Mouse (Mus musculus) limb, embryonic 14.5 days (tissue): Measurements from ENCODE around the gene Man2a2. TPM values are rescaled to one million over a fixed set of nuclear protein-coding genes. Genes with fewer than 3 reads are reported as not detected.

Source experiments
- ATAC-seq: fragments of 200-750 bp; cut with Nextera tagmentation; 2 replicates; pipeline ENCODE4 v1.8.0; 2017; ENCODE audit warnings: low read depth, moderate number of reproducible peaks, moderate TSS enrichment; ENCODE audit not compliant: low FRiP score
- DNase-seq: peaks from one replicate; pipeline ENCODE4 v3.0.0-alpha.2; 2015; ENCODE audit warnings: low spot score
- H3K27ac ChIP-seq: fragments of 300-500 bp; sonication (generic); replicated peaks from 2 replicates; pipeline ENCODE4 v1.5.1; 2014; ENCODE audit warnings: low read depth, mild to moderate bottlenecking, low read length, moderate library complexity, mixed read lengths
- H3K27me3 ChIP-seq: fragments of 300-500 bp; sonication (generic); 2 replicates; pipeline ENCODE4 v1.6.1; 2014; ENCODE audit warnings: low read length, mixed read lengths; ENCODE audit not compliant: control insufficient read depth, insufficient read depth
- H3K36me3 ChIP-seq: fragments of 300-500 bp; sonication (generic); 2 replicates; pipeline ENCODE4 v1.6.1; 2014; ENCODE audit warnings: mild to moderate bottlenecking, low read length, moderate library complexity, mixed read lengths; ENCODE audit not compliant: control insufficient read depth, insufficient read depth
- H3K4me1 ChIP-seq: fragments of 300-500 bp; sonication (generic); 2 replicates; pipeline ENCODE4 v1.6.1; 2014; ENCODE audit warnings: antibody characterized with exemption, low read length, mixed read lengths; ENCODE audit not compliant: control insufficient read depth, insufficient read depth
- H3K4me2 ChIP-seq: fragments of 300-500 bp; sonication (generic); replicated peaks from 2 replicates; pipeline ENCODE4 v1.6.1; 2014; ENCODE audit warnings: low read depth, mild to moderate bottlenecking, low read length, moderate library complexity; ENCODE audit not compliant: severe bottlenecking
- H3K4me3 ChIP-seq: fragments of 300-500 bp; sonication (generic); replicated peaks from 2 replicates; pipeline ENCODE4 v1.5.1; 2014; ENCODE audit warnings: low read length
- H3K9ac ChIP-seq: fragments of 300-500 bp; sonication (generic); 2 replicates; pipeline ENCODE4 v1.6.1; 2014; ENCODE audit warnings: mild to moderate bottlenecking, low read depth, low read length, moderate library complexity; ENCODE audit not compliant: severe bottlenecking
- H3K9me3 ChIP-seq: fragments of 300-500 bp; sonication (generic); 2 replicates; pipeline ENCODE4 v1.6.1; 2016; ENCODE audit warnings: low read length; ENCODE audit not compliant: control insufficient read depth
- POLR2A ChIP-seq: fragments of 200-500 bp; IDR thresholded peaks from 2 replicates; pipeline ENCODE4 v1.8.0; 2012; ENCODE audit warnings: inconsistent platforms, mild to moderate bottlenecking, moderate library complexity, borderline replicate concordance; ENCODE audit not compliant: insufficient read depth, insufficient read length; ENCODE audit errors: extremely low read depth
- WGBS: fragments of 180-500 bp; shearing (Covaris S2); extraction: QIAGEN DNeasy Blood & Tissue Kit; methylation state at CpG from one replicate; pipeline ENCODE4 v1.1.7; 2014; 5-methylcytosine and 5-hydroxymethylcytosine counted together
- polyA plus RNA-seq, 2 experiments: library from polyadenylated mRNA; depleted of rRNA in 1 of 2; stranded (reverse) in 1 of 2; unstranded in 1 of 2; fragments of >200 nt; fragmentation: Nextera tagmentation in 1 of 2; extraction: Ambion mirVana in 1 of 2; gene quantifications; 2 replicates each; pipeline versions ENCODE4 v1.2.1 to v1.2.3; 2012 to 2014

The Man2a2 gene
- polyA plus RNA-seq, 2 experiments, result 14.8 to 64.8 TPM

DNA sequence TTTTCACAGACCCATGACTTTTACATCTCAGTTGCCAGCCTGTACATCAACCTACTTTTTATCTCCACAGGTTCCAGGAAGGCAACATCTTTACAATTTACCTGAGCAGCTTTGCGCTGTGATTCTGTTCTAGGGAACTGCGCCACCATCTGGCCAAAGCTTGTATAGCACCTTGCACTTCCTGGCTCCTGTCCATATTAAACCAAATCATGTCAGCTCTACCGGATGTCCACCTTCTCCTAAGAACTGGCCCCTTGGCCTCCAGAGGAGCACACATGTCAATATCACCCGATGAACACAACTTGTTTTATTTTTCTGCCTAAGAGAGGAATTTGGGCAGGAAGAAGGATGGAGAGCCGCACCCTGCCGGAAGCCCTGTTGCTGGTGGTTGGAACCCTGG is 6.3 kb upstream of the Man2a2 start:
- DNase-seq, result no peak
- WGBS, result 36% methylated on average over 6 of the region's 6 CpGs
- Histone ChIP-seq H3K36me3 (peaks cover 32% of the 10 kb centered on the region), H3K4me2 (no peak overlapping the region), H3K27me3 (no peaks in the 10 kb centered on the region), H3K4me3 (no peak overlapping the region), H3K27ac (no peak overlapping the region), H3K9ac (no peak overlapping the region), H3K4me1 (no peaks in the 10 kb centered on the region), H3K9me3 (no peaks in the 10 kb centered on the region)
- no peak for ATAC-seq
- TF ChIP-seq POLR2A, result no peak

DNA sequence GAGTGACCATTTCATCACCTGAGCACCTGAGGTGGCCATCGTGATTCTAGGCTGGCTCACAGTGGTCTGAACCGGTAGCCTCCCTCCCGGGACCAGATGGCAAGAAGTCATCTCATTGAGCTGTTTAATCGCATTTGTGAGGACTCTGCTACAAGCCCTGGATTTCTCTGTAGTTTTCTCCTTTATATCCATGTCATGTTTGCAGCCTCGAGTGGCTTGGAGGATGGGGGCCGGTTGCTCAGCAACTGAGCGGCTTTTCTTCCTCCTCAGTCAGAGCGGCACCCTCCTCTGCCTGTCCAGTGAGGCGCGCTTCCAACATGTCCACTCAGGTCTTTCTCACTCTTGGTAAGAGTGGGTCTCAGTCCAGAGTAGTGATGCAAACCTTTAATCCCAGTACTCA is 5.0 kb upstream of the Man2a2 start:
- no peak overlapping the region for H3K4me3 ChIP-seq
- H3K27ac ChIP-seq, result no peak overlapping the region
- peaks cover 25% of the 10 kb centered on the region for H3K36me3 ChIP-seq
- no peak overlapping the region for H3K4me2 ChIP-seq
- no peaks in the 10 kb centered on the region for H3K9me3 ChIP-seq
- no peak overlapping the region for H3K9ac ChIP-seq
- H3K4me1 ChIP-seq, result no peaks in the 10 kb centered on the region
- no peak for TF ChIP-seq POLR2A
- DNase-seq (no peak), ATAC-seq (no peak)
- WGBS, result 86% methylated on average over 10 of the region's 10 CpGs
- no peaks in the 10 kb centered on the region for H3K27me3 ChIP-seq

DNA sequence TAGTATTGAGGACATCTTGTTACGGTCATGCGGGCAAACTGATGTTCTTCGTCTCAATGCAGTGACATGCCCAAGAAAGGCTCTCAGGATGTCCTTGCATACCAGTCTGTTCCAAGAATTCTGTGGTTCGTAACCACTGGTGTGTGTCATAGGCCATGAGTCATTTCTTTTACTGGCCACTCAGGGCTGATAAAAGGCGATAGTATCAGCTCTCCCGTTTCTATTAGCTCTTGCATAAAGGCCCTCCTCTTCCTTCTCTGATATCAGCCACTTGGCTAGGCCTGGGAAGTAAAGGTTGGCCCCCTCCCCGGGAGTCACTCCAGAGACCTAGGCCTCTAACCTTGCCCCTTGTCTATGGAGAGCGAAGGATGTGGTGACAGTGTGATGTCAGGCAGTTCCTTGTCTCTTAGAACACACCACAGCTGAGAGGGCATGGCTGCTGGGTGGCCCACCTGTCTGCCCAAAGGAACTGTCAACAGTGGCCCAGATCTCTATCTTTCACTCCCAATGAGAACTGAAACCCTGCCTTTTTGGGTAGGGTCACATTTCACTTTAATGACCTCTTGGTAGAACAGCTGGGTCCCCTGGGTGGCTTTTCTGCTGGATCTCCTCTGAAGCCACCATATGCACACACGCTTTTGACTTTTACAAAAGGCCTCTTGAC is 4.3 kb upstream of the Man2a2 start:
- no peak for TF ChIP-seq POLR2A
- 77% methylated on average over 9 of the region's 9 CpGs for WGBS
- DNase-seq, result no peak
- Histone ChIP-seq H3K27me3 (no peaks in the 10 kb centered on the region), H3K9me3 (no peaks in the 10 kb centered on the region), H3K9ac (no peak overlapping the region), H3K4me2 (no peak overlapping the region), H3K27ac (no peak overlapping the region), H3K4me1 (no peaks in the 10 kb centered on the region), H3K4me3 (no peak overlapping the region), H3K36me3 (peaks cover 22% of the 10 kb centered on the region)
- no peak for ATAC-seq

- TF ChIP-seq POLR2A, result no peak
- 93% methylated on average over 3 of the region's 3 CpGs for WGBS
Measured at GRCm38 (mm10) chr7:80374733-80375132, 3.6 kb upstream of the Man2a2 start.

GRCm38 (mm10) chr7:80374280-80374679 is 3.1 kb upstream of the Man2a2 start:
- Histone ChIP-seq H3K4me1 (peaks cover 9% of the 10 kb centered on the region), H3K27me3 (no peaks in the 10 kb centered on the region), H3K4me2 (no peak overlapping the region), H3K36me3 (peaks cover 13% of the 10 kb centered on the region), H3K9ac (no peak overlapping the region), H3K9me3 (no peaks in the 10 kb centered on the region), H3K27ac (no peak overlapping the region), H3K4me3 (no peak overlapping the region)
- WGBS, result 59% methylated on average over 3 of the region's 3 CpGs
- TF ChIP-seq POLR2A, result no peak
- no peak for DNase-seq
- no peak for ATAC-seq

More at GRCm38 (mm10) chr7:80374733-80375132, 3.6 kb upstream of the Man2a2 start:
- Histone ChIP-seq H3K36me3 (peaks cover 18% of the 10 kb centered on the region), H3K4me2 (no peak overlapping the region), H3K27ac (no peak overlapping the region), H3K4me1 (peaks cover 4% of the 10 kb centered on the region), H3K9me3 (no peaks in the 10 kb centered on the region), H3K4me3 (no peak overlapping the region), H3K27me3 (no peaks in the 10 kb centered on the region), H3K9ac (no peak overlapping the region)
- ATAC-seq, result no peak
- no peak for DNase-seq
